Mouse (Mus musculus) A20 (cell line): ENCODE data around the gene BC049715.
"Not testable (repeated sequence)": the region's sequence is repeated elsewhere in the genome, so short reads cannot be mapped to it uniquely, and the experiment has no call there.

Experiments used
- DNase-seq: peaks from one replicate; pipeline ENCODE4 v3.0.0-alpha.2; 2011; ENCODE audit warnings: low read depth, low spot score

The BC049715 gene

DNA sequence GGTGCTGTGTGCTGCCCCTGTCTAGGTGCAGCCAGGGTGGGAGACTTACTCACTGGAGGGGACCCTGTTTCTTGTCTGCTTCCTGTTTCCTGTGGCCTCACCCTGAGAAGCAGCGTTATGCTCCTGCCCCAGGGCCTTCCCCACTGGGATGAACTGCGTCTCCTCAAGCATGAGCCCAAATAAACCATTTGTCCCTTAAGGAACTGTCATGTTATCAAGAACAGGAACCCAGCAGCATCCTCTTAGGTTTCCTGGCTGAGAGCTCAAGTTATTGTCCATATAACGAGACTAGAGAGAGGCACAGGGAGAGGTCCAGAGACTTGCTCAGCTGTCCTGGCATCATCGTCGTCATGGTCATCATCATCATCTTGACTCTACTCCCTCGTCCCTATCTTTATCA lies 22.8 kb downstream of the BC049715 start:
- DNase-seq, result no peak

DNA sequence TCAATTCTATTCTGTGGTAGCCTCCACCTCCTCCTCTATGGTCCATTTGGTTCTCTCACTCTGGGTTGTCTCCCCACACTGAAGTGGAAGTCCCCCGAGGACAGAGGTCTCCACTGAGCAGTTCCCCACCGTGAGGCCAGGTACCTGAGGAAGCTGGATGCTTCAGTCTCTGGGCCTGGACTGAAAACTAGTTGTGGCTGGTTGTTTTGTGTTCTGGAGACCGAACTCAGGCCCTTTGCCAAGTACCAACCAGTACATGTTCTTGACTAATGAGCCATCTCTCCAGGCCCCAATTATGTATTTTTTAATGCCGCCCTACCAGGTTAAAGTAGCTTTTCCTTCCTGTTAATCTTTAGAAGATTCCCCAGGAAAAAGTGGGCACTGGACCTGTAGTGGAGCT lies 24.9 kb downstream of the BC049715 start:
- DNase-seq, result no peak

- no peak for DNase-seq
Measured at GRCm38 (mm10) chr6:136852762-136853161, 25.3 kb downstream of the BC049715 start.

- no peak for DNase-seq
Measured at GRCm38 (mm10) chr6:136854361-136854781, 26.9 kb downstream of the BC049715 start.

GRCm38 (mm10) chr6:136855183-136855582 lies 27.8 kb downstream of the BC049715 start:
- peak; percentile 68 for DNase-seq

DNA sequence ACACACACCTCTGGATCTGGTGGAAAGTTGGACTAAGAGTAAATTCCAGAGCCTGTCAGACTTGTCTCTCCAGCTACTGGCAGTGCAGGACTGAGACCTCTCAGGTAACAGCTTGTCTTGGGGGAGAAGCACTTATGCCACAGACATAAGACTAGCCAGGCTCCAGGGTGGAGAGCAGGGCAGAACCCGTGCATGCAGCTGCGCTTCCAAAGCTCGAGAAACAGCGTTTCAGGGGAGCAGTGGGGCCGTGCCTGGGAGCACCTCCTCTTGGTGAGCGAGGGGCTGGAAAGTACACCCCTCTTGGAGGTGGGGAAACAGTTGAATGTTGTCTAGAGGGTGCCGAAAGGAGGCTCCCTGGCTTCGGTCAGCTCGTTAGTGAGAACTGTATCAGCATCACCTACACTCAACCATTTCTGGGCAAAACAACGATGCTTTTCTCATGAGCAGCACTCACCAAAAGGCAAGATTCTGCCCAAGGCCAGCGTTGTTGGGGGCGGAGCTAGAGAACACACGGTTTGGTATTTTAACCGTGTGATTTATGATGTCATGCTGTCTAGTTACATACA lies 28.7 kb downstream of the BC049715 start:
- DNase-seq, result no peak

DNA sequence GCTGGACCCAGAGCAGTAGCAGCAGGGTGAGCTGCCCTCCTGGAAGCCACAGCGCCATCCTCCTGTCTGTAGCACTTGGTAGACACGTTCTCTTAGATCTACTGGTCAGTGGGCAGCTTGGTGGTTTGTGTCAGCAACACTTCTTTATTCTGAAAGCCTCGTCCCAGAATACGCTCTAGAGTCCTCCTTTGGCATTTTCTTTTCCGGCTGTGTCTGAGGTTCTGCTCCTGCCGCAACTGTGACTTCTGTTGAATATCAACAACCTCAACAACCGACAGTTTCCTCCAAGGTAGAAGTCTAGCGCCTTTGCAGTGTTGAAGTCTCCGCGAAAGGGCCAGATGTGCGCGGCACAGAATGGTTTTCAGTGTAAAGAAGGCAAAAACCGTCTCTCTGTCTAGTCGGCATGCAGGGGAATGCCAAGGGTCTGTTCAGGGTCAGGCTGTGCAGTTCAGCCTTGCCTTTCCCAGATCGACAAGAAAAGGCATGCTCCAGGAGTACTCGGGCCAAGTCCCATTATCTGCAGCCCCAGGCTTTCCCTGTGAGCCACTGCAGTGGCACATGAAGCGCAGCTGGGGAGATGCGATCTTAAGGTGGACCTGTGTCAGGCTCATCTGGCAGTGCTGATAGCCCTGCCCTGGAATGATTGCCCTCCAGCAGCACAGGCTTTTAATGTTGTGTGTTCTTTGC lies 29.9 kb downstream of the BC049715 start, which contains the start of gene Art4:
Art4 (minus strand) TSS at position 548 of the 687 bp plus-strand sequence.
- DNase-seq, result no peak

DNA sequence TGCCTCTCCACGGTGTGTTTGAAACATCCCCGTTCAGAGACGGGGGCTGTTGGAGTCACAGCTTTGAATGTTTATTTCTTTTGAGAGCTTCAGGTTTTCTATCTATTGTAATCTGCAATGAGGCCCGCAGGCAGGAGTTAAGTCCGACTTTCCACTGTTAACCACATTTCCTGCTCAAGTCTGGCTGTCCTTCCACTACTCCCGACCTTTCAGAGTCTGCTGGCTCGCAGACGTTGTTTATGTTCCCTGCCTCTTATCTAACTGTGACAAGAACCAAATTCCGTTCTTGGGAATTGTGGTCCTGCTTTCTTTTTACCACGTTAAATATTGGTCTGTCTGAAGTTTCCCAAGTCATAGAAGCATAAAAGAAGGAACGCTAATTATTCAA lies 30.4 kb downstream of the BC049715 start:
- no peak for DNase-seq

- no peak for DNase-seq
Measured at GRCm38 (mm10) chr6:136858420-136858819, 31.0 kb downstream of the BC049715 start.

- DNase-seq, result peak; percentile 61
Measured at GRCm38 (mm10) chr6:136861020-136861419, 33.6 kb downstream of the BC049715 start.

DNA sequence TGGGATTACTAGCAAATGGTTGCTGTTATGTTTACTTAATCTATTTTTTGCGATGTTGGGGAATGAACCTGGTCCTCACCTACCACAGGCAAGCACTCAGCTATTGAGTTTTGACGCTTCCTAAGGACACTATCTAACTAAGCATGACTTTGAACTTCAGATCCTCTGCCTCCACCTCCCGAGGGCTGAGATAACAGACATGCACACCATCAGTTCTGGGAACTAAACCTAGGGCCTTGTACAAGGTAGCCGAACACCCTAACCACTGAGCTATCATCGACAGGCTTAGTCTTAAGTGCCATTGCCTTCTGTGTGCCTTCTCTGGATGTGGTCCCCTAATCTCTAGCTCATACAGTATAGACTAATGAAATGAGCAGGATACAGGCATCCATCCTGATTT lies 37.9 kb downstream of the BC049715 start:
- DNase-seq, result no peak

GRCm38 (mm10) chr6:136866150-136866549 lies 38.7 kb downstream of the BC049715 start:
- DNase-seq, result no peak

GRCm38 (mm10) chr6:136868921-136869320 lies 41.5 kb downstream of the BC049715 start:
- DNase-seq, result no peak

DNA sequence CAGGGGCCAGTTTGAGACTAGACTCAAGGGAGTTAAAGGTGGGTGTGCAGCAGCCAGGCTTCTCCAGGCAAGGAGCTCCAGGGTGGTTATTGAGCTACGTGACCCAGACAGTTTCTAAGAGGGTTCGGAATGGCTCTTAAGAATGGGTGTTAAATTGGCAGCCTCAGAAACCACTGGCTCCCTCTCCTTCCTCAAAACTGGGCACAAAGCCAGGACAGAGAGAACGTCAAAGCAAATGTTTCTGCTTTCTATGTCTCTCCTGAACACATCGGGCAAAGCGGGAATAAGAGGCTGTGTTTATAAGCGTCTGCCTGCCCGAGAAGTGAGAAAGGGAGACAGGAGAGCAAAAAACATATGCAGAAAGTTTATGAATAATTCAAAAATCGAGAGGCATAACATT lies 47.2 kb downstream of the BC049715 start:
- DNase-seq, result no peak

DNA sequence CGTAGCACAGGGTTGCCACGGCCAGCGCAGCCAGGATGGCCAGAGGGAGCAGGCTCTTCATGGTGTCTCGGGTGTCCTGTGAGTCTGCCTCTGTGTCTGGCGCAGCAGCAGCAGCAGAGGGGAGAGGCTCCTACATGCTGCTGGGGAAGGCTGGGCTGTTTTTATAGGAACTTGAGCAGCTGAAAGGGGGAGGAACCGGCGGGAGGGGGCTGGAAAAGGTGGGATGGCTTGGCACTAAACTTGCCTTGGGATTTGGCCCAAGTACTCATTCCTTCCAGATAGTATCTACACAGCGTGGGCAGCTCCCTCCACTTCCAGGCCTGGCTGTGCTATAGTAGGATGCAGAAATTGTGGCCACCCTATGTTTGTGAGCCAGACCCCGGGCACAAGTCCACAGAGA lies 48.2 kb downstream of the BC049715 start, which contains the start of gene Mgp:
Mgp (minus strand) TSS at position 154 of the 400 bp plus-strand sequence.
- no peak for DNase-seq

DNA sequence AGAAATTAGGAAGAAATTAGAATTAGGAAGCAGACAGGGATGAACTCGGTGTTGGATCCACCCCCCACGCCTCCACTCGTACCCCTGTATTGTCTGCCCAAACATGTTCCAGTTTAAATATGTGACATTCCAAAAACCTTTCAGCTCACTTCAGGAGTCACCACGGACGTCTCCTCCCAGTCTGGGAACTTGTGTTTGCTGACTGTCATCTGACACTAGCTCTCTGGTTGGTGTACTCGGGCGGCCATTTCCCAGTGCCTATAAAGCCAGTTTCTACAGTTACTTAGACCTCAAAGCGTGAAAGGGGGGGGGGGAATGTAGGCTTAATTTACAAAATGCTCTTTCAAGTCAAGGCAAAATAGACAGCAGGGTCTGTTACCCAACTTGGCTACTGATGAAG lies 54.3 kb downstream of the BC049715 start:
- DNase-seq, result no peak

DNA sequence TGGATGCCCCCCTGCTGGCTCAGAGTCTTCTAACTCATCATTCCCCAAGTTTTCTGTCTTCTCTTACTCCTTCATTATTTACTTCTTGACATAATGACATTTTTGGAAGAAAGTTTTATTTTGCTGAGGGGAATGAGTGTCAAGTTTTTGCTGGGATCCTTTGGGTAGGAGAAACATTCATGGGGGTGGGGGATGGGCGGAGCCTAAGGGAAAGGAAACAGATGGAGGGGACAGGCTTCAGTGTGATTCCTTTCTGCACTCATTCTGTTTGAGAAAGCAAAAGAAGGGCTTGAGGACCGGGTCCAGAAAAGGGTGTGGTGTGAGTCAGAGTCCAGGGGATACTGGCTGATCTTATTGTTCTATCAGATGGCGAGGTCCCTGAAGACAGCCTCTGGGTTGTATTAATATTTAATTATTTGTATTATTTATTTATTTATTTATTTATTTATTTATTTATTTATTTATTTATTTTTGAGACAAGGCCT lies 56.0 kb downstream of the BC049715 start:
- DNase-seq, result no peak

GRCm38 (mm10) chr6:136883961-136884360 lies 56.5 kb downstream of the BC049715 start:
- DNase-seq, result no peak

- DNase-seq, result not testable (repeated sequence)
Measured at GRCm38 (mm10) chr6:136884766-136885165, 57.3 kb downstream of the BC049715 start.

GRCm38 (mm10) chr6:136887854-136888253 lies 60.4 kb downstream of the BC049715 start:
- DNase-seq, result no peak

DNA sequence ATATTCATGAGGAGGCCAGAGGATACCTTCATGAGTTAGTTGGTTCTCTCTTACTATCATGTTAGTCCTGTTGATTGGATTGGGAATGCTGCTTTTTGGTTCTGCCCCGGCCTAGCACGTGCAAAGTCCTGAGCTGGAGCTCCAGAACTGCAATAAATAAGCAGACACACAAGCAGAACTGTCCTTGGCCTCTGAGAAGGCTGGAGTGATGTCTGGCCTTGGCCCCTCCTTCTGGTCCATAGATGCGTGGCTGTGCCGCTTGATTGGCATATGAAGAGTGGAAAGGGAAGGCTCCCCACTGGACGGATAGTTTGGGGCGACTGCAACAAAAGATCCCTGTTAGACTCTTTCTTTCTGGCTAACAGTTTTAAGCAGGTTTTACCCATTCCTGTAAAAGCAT lies 61.6 kb downstream of the BC049715 start:
- no peak for DNase-seq

GRCm38 (mm10) chr6:136889554-136889953 lies 62.1 kb downstream of the BC049715 start:
- DNase-seq, result no peak
